In the genomic region with DNA sequence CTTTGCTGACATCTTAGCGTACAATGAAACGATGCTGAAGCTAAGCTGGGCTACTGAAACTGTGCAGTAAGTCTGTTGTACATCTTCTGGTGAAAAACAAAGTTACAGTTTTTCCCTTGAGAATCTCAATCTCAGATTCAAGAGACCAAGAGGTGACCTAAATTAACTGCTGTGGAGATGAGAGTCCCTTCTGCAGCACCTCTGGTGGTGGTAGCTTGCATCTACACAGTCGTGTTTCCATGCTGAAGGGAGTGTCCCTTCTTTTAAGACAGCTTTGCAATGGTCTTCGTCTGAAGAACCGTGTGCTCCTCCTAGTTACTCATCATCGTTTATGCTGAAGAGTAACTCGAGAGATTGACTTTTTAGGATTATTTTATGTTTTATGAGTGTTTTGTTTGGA, we compare ENCODE assay signal across 19 mouse cellular contexts. TPM values are rescaled to one million over a fixed set of nuclear protein-coding genes. Genes with fewer than 3 reads are reported as not detected.
A peak's percentile ranks its signal among the peaks of the same experiment; 100 is the strongest.
DNase-seq lines count a peak whose midpoint lies in the region; ATAC-seq and TF ChIP-seq lines count a peak whose summit lies in the region.
"Had no signal": no experiment of that assay in that cellular context is flagged by ENCODE, and none has a peak within 500 bp of the region (broad histone marks: within the 10 kb centered on the region; RNA-seq: fewer than 3 reads in every experiment).

No protein-coding gene starts in this region.

- no peak overlapping the region for H3K9ac ChIP-seq in heart, postnatal 0 days (replicated peaks; ENCODE audit: low read depth, low read length)
- no peak overlapping the region for H3K9ac ChIP-seq in liver, postnatal 0 days (replicated peaks)
- H3K9ac ChIP-seq in liver, embryonic 11.5 days (ENCODE audit: low read depth, low read length), result no peak overlapping the region
- no peak overlapping the region for H3K9ac ChIP-seq in CH12.LX (ENCODE audit: insufficient read depth, low read depth)
- H3K9ac ChIP-seq: neural tube, embryonic 12.5 days had no signal

- peak; percentile 23 for TF ChIP-seq CTCF in heart, postnatal 0 days (IDR thresholded peaks at IDR 0.05; ENCODE audit: low read depth)
- peak; percentile 45 for TF ChIP-seq CTCF in liver, postnatal 0 days (IDR thresholded peaks at IDR 0.05; ENCODE audit: low read depth)
- TF ChIP-seq CTCF in CH12.LX (conservative IDR thresholded peaks at IDR 0.05 in 1 of 2, IDR thresholded peaks at IDR 0.05 in 1 of 2; ENCODE audit: low read depth in 2 of 2, low read length in 2 of 2), result peak; percentile 20 to 35; a peak in 2 of 4 replicates
- peak; percentile 26; the same call in 1 of the 2 replicates for TF ChIP-seq CTCF in brain, embryonic 14.5 days (IDR thresholded peaks at IDR 0.05; ENCODE audit: borderline replicate concordance, extremely low read depth, insufficient read depth, insufficient read length)

- no peak for ATAC-seq in heart, postnatal 0 days (ENCODE audit: insufficient read depth, low read depth)
- no peak for ATAC-seq in liver, postnatal 0 days
- ATAC-seq in liver, embryonic 11.5 days (replicated peaks; ENCODE audit: low FRiP score), result no peak

- no peak overlapping the region for H3K4me2 ChIP-seq in heart, postnatal 0 days (ENCODE audit: low read depth, low read length)
- H3K4me2 ChIP-seq in liver, postnatal 0 days (ENCODE audit: low read depth, low read length), result no peak overlapping the region
- H3K4me2 ChIP-seq in liver, embryonic 11.5 days, result no peak overlapping the region
- H3K4me2 ChIP-seq in CH12.LX (ENCODE audit: insufficient read depth, low read depth, poor library complexity, severe bottlenecking), result no peak overlapping the region
- H3K4me2 ChIP-seq: neural tube, embryonic 12.5 days had no signal

- no peaks in the 10 kb centered on the region for H3K27me3 ChIP-seq in heart, postnatal 0 days (ENCODE audit: control insufficient read depth, insufficient read depth, low read length)
- H3K27me3 ChIP-seq in heart, embryonic 10.5 days (ENCODE audit: insufficient read depth, poor library complexity, severe bottlenecking), result no peaks in the 10 kb centered on the region
- no peaks in the 10 kb centered on the region for H3K27me3 ChIP-seq in liver, postnatal 0 days (ENCODE audit: insufficient read depth, low read length)
- no peaks in the 10 kb centered on the region for H3K27me3 ChIP-seq in liver, embryonic 11.5 days (replicated peaks; ENCODE audit: control insufficient read depth, insufficient read depth, low read length)
- H3K27me3 ChIP-seq in CH12.LX (replicated peaks), result no peaks in the 10 kb centered on the region
- H3K27me3 ChIP-seq: neural tube, embryonic 12.5 days had no signal

- no peaks in the 10 kb centered on the region for H3K4me1 ChIP-seq in heart, postnatal 0 days (ENCODE audit: control insufficient read depth, insufficient read depth)
- peaks cover 27% of the 10 kb centered on the region for H3K4me1 ChIP-seq in heart, embryonic 10.5 days
- no peaks in the 10 kb centered on the region for H3K4me1 ChIP-seq in liver, postnatal 0 days (ENCODE audit: insufficient read depth)
- H3K4me1 ChIP-seq in liver, embryonic 11.5 days (replicated peaks; ENCODE audit: control insufficient read depth, insufficient read depth, low read length), result no peaks in the 10 kb centered on the region
- H3K4me1 ChIP-seq in CH12.LX (ENCODE audit: control insufficient read depth in 1 of 2, insufficient read depth in 2 of 2), result no peaks in the 10 kb centered on the region
- H3K4me1 ChIP-seq: embryonic facial prominence, embryonic 10.5 days; neural tube, embryonic 12.5 days had no signal

- H3K36me3 ChIP-seq in heart, postnatal 0 days (replicated peaks; ENCODE audit: control insufficient read depth, insufficient read depth, low read length), result peaks cover 47% of the 10 kb centered on the region
- peaks cover 44% of the 10 kb centered on the region for H3K36me3 ChIP-seq in heart, embryonic 10.5 days
- H3K36me3 ChIP-seq in liver, postnatal 0 days (replicated peaks; ENCODE audit: insufficient read depth, low read length), result peaks cover 60% of the 10 kb centered on the region
- H3K36me3 ChIP-seq in liver, embryonic 11.5 days (ENCODE audit: control insufficient read depth, insufficient read depth, low read length), result peaks cover 15% of the 10 kb centered on the region
- peaks cover 17 to 83% of the 10 kb centered on the region in 2 experiments for H3K36me3 ChIP-seq in CH12.LX (replicated peaks in 1 of 2; ENCODE audit: control insufficient read depth in 1 of 2, insufficient read depth in 1 of 2, low read length in 1 of 2)

- dilution Hi-C loops in CH12.LX (cut with MboI; ENCODE audit: extremely low pct_ligation_motif_present, extremely low pct_unique_long_range_greater_than_20kb, low sequenced_read_pairs), result no loop called here

- H3K4me3 ChIP-seq in heart, postnatal 0 days (ENCODE audit: low read depth, low read length), result no peak overlapping the region
- H3K4me3 ChIP-seq in heart, embryonic 10.5 days, result no peak overlapping the region
- no peak overlapping the region for H3K4me3 ChIP-seq in liver, postnatal 0 days (ENCODE audit: low read depth, low read length)
- no peak overlapping the region for H3K4me3 ChIP-seq in liver, embryonic 11.5 days (ENCODE audit: low read depth, low read length)
- H3K4me3 ChIP-seq in CH12.LX (replicated peaks in 1 of 3; ENCODE audit: low read depth in 2 of 3, low read length in 2 of 3, poor library complexity in 1 of 3), result no peak overlapping the region
- H3K4me3 ChIP-seq: embryonic facial prominence, embryonic 10.5 days; erythroblast, embryonic 14.5 days; neural tube, embryonic 12.5 days had no signal

- no peak overlapping the region for H3K27ac ChIP-seq in heart, postnatal 0 days (ENCODE audit: low read depth)
- no peak overlapping the region for H3K27ac ChIP-seq in heart, embryonic 10.5 days
- no peak overlapping the region for H3K27ac ChIP-seq in liver, postnatal 0 days (ENCODE audit: low read depth)
- H3K27ac ChIP-seq in liver, embryonic 11.5 days (ENCODE audit: low read depth, low read length), result no peak overlapping the region
- H3K27ac ChIP-seq in CH12.LX (ENCODE audit: insufficient read depth, low read depth), result no peak overlapping the region
- H3K27ac ChIP-seq: embryonic facial prominence, embryonic 10.5 days; neural tube, embryonic 12.5 days had no signal

- no peak for TF ChIP-seq RAD21 in CH12.LX (IDR thresholded peaks at IDR 0.05; ENCODE audit: low read depth, low read length)

- 90% methylated on average over 7 of the region's 7 CpGs for WGBS in heart, postnatal 0 days
- WGBS in heart, embryonic 10.5 days, result 86% methylated on average over 7 of the region's 7 CpGs
- WGBS in liver, postnatal 0 days (ENCODE audit: insufficient replicate concordance), result 83% methylated on average over 7 of the region's 7 CpGs
- WGBS in liver, embryonic 11.5 days, result 84% methylated on average over 7 of the region's 7 CpGs

- H3K9me3 ChIP-seq in heart, postnatal 0 days (replicated peaks; ENCODE audit: control insufficient read depth, low read length), result no peaks in the 10 kb centered on the region
- H3K9me3 ChIP-seq in heart, embryonic 10.5 days, result no peaks in the 10 kb centered on the region
- no peaks in the 10 kb centered on the region for H3K9me3 ChIP-seq in liver, postnatal 0 days (ENCODE audit: low read length)
- no peaks in the 10 kb centered on the region for H3K9me3 ChIP-seq in liver, embryonic 11.5 days (ENCODE audit: control insufficient read depth, low read length)
- no peaks in the 10 kb centered on the region for H3K9me3 ChIP-seq in CH12.LX (replicated peaks; ENCODE audit: low read length)
- H3K9me3 ChIP-seq: embryonic facial prominence, embryonic 10.5 days; neural tube, embryonic 12.5 days had no signal

- no peaks in the 10 kb centered on the region for H3K79me2 ChIP-seq in CH12.LX (replicated peaks; ENCODE audit: control insufficient read depth, extremely low read depth, insufficient read depth, poor library complexity, severe bottlenecking)

- DNase-seq in heart, postnatal 0 days (ENCODE audit: low spot score), result no peak
- DNase-seq in heart, embryonic 10.5 days (ENCODE audit: low spot score), result no peak
- DNase-seq in liver, postnatal 0 days, result no peak
- no peak for DNase-seq in liver, embryonic 11.5 days (ENCODE audit: low spot score)
- DNase-seq in CH12.LX (ENCODE audit: extremely low read depth), result peak; percentile 14
- no peak for DNase-seq in brain, embryonic 14.5 days (ENCODE audit: low read depth)
- DNase-seq in urinary bladder, postnatal 14 days (ENCODE audit: low spot score), result no peak
- no peak for DNase-seq in left cerebral cortex, adult 18-20 months (ENCODE audit: low spot score in 2 of 2)
- DNase-seq: adrenal gland, postnatal 36 days; B cell, adult 2 months; cerebellum, postnatal 10 days; gastrocnemius, postnatal 10 days; heart, postnatal 36 days; kidney, postnatal 25 days; layer of hippocampus, postnatal 36 days; thymus, postnatal 14 days had no signal

- in situ Hi-C loops in CH12.LX (cut with MboI; ENCODE audit: low pct_ligation_motif_present, low pct_unique_long_range_greater_than_20kb, low sequenced_read_pairs), result no loop called here

- no peak for TF ChIP-seq EP300 in heart, postnatal 0 days (IDR thresholded peaks at IDR 0.05; ENCODE audit: low read depth)
- TF ChIP-seq EP300 in liver, postnatal 0 days (IDR thresholded peaks at IDR 0.05; ENCODE audit: low read depth), result no peak
- no peak for TF ChIP-seq EP300 in CH12.LX (IDR thresholded peaks at IDR 0.05; ENCODE audit: low read length)

- no peak for TF ChIP-seq POLR2A in CH12.LX (IDR thresholded peaks at IDR 0.05; ENCODE audit: low read depth, low read length)
- no peak for TF ChIP-seq POLR2A in brain, embryonic 14.5 days (IDR thresholded peaks at IDR 0.05; ENCODE audit: borderline replicate concordance, extremely low read depth, insufficient read depth, insufficient read length, poor library complexity, severe bottlenecking)

TF ChIP-seq in CH12.LX, 34 proteins besides CTCF, POLR2A, EP300 and RAD21:
- TF ChIP-seq SMC3 (IDR thresholded peaks at IDR 0.05; ENCODE audit: low read depth, low read length) (0 out of 2 replicates have a peak, but pooled peaks have one; percentile 9), MAZ (IDR thresholded peaks at IDR 0.05; ENCODE audit: low read depth, low read length) (no peak)

RNA-seq across cellular contexts. Expression of gene Ddhd1, which starts 46.3 kb away (rescaled TPM):
- 12.0 and 18.6 TPM in 2 replicates for total RNA-seq in heart, postnatal 0 days (2014; rRNA removed; ENCODE audit: low replicate concordance)
- 3.4 and 3.6 TPM in 2 replicates for polyA plus RNA-seq in heart, postnatal 0 days (2015; fragmentation: Nextera tagmentation; extraction: Ambion mirVana)
- 9.5 and 10.0 TPM in 2 replicates for polyA plus RNA-seq in heart, embryonic 10.5 days (2016; fragmentation: Nextera tagmentation; extraction: Ambion mirVana)
- polyA plus RNA-seq in liver, postnatal 0 days (2015; fragmentation: Nextera tagmentation; extraction: Ambion mirVana), result 3.2 and 3.7 TPM in 2 replicates
- 10.2 and 11.1 TPM in 2 replicates for polyA plus RNA-seq in liver, embryonic 11.5 days (2014; fragmentation: Nextera tagmentation; extraction: Ambion mirVana)
- total RNA-seq in CH12.LX (2012; rRNA removed), result 7.4 and 7.8 TPM in 2 replicates
- total RNA-seq in CH12.LX (2014; rRNA removed), result 12.7 and 13.1 TPM in 2 replicates
- 16.9 and 18.4 TPM in 2 replicates for polyA plus RNA-seq in CH12.LX (2012; ENCODE audit: insufficient read length, low read depth)
- polyA plus RNA-seq in brain, embryonic 14.5 days (2012; rRNA removed), result 38.7 and 47.3 TPM in 2 replicates
- 10 to 100 TPM; 75.8 to 81.0 TPM for total RNA-seq in left cerebral cortex, adult 18-20 months (2021)
